Mouse (Mus musculus) testis, adult 2 months (tissue): Measurements from ENCODE around the gene Rbsn. TPM values are rescaled to one million over a fixed set of nuclear protein-coding genes. Genes with fewer than 3 reads are reported as not detected.

Experiments
- H3K27ac ChIP-seq: fragments of 200-500 bp; 2 replicates; pipeline ENCODE4 v1.5.1; 2012; ENCODE audit warnings: low read depth, low read length; ENCODE audit not compliant: control insufficient read depth, insufficient read depth
- H3K27me3 ChIP-seq: fragments of 200-500 bp; 2 replicates; pipeline ENCODE4 v1.6.1; 2012; ENCODE audit warnings: mild to moderate bottlenecking, low read length, moderate library complexity; ENCODE audit not compliant: control insufficient read depth, insufficient read depth
- H3K36me3 ChIP-seq: fragments of 200-500 bp; 2 replicates; pipeline ENCODE4 v1.6.1; 2012; ENCODE audit warnings: mild to moderate bottlenecking, low read length; ENCODE audit not compliant: control insufficient read depth, insufficient read depth
- H3K4me1 ChIP-seq: fragments of 200-500 bp; 2 replicates; pipeline ENCODE4 v1.6.1; 2012; ENCODE audit warnings: low read length; ENCODE audit not compliant: control insufficient read depth, insufficient read depth
- H3K4me3 ChIP-seq: fragments of 200-500 bp; 2 replicates; pipeline ENCODE4 v1.5.1; 2012; ENCODE audit warnings: low read depth, mild to moderate bottlenecking, low read length, moderate library complexity, mixed read lengths; ENCODE audit not compliant: control insufficient read depth
- CTCF ChIP-seq: fragments of 200-500 bp; IDR thresholded peaks from 2 replicates; pipeline ENCODE4 v1.5.1; 2012; ENCODE audit warnings: low read depth, mild to moderate bottlenecking, inconsistent platforms, low read length, moderate library complexity; ENCODE audit not compliant: control insufficient read depth, insufficient read depth, insufficient replicate concordance
- POLR2A ChIP-seq: fragments of 200-500 bp; IDR thresholded peaks from 2 replicates; pipeline ENCODE4 v1.6.1; 2012; ENCODE audit warnings: low read depth, mild to moderate bottlenecking, inconsistent platforms, low read length, moderate library complexity; ENCODE audit not compliant: control insufficient read depth
- polyA plus RNA-seq: library from polyadenylated mRNA; depleted of rRNA; stranded (reverse); fragments of >200 nt; gene quantifications from 2 replicates; pipeline ENCODE4 v1.2.3, GENCODE M21; 2012

Rbsn gene
- polyA plus RNA-seq, 1 experiment = 5.8 TPM

GRCm38 (mm10) chr6:92241178-92241906 lies 26.6 kb upstream of the Rbsn start:
- H3K4me1 ChIP-seq = peaks cover 11% of the 10 kb centered on the region
- no peak for TF ChIP-seq CTCF
- no peak for TF ChIP-seq POLR2A

DNA sequence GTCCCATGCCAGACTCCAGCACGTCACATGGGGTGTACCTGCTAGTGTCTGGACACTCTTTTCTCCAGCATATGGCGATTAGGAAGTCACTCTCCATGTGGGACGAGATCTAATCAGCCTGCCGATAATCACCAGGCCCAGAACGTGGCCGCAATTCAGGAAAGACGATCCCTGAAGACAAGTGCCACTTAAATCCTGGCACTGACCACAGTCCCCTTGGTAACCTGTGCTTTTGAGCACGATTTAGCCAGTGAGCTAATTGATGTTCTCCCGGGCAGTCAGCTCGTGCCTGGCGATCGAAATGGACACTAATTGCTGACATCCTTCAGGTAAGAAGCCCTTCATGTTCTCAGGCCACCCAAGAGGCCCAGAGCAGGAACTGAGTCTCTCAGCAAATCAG lies 20.3 kb upstream of the Rbsn start:
- no peaks in the 10 kb centered on the region for H3K36me3 ChIP-seq
- H3K27ac ChIP-seq = no peak overlapping the region
- no peak overlapping the region for H3K4me3 ChIP-seq
- no peaks in the 10 kb centered on the region for H3K4me1 ChIP-seq
- no peaks in the 10 kb centered on the region for H3K27me3 ChIP-seq
- TF ChIP-seq CTCF = no peak
- no peak for TF ChIP-seq POLR2A

More at GRCm38 (mm10) chr6:92241178-92241906, 26.6 kb upstream of the Rbsn start:
- no peak overlapping the region for H3K27ac ChIP-seq
- no peak overlapping the region for H3K4me3 ChIP-seq
- no peaks in the 10 kb centered on the region for H3K36me3 ChIP-seq
- H3K27me3 ChIP-seq = no peaks in the 10 kb centered on the region

DNA sequence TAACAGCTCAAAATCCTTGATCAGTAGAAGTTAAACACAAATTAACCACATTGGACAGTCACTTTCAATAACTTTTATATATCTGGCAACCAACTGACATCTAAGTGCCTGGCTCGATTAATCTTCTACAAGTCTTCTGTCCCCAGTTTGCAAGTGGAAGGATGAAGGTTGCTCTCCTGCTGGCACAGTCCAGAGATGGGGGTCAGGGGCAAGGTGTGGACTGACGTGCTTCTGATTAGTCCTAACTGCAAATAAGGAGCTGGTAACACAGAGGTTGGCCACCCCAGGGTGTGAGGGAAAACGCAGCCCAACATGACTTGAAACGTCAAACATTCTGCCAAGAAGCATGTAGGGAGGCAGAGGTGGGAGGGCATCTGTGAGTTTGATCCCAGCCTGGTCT lies 17.0 kb upstream of the Rbsn start:
- no peak overlapping the region for H3K27ac ChIP-seq
- H3K36me3 ChIP-seq = no peaks in the 10 kb centered on the region
- H3K27me3 ChIP-seq = no peaks in the 10 kb centered on the region
- no peak overlapping the region for H3K4me3 ChIP-seq
- no peaks in the 10 kb centered on the region for H3K4me1 ChIP-seq
- TF ChIP-seq CTCF (no peak), POLR2A (no peak)

DNA sequence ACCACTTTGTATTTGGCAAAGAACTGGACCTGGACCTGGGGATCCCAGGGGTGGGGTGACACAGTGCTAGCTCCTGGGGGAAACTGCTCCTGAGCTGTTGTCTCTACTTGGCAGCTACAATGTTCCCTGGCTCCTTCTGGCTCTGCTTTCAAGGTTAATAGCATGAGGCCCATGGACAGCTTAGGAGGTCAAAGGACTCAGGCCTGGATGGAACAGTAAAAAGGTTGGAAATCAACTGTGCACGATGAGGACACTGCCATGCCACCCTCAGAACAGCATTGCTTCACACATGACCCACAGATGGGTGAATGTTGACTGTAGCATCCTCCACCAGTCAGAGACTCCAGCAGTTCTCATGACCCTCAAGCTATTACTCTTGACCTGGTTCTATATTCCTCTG lies 16.6 kb upstream of the Rbsn start:
- no peak overlapping the region for H3K27ac ChIP-seq
- H3K4me1 ChIP-seq = no peaks in the 10 kb centered on the region
- no peaks in the 10 kb centered on the region for H3K36me3 ChIP-seq
- H3K4me3 ChIP-seq = no peak overlapping the region
- TF ChIP-seq CTCF (no peak), POLR2A (no peak)
- H3K27me3 ChIP-seq = no peaks in the 10 kb centered on the region

GRCm38 (mm10) chr6:92229586-92229985 lies 14.9 kb upstream of the Rbsn start:
- TF ChIP-seq POLR2A (no peak), CTCF (no peak)
- H3K4me3 ChIP-seq = no peak overlapping the region; the same call in none of the 2 replicates
- no peak overlapping the region for H3K27ac ChIP-seq
- H3K36me3 ChIP-seq = no peaks in the 10 kb centered on the region
- H3K27me3 ChIP-seq = no peaks in the 10 kb centered on the region
- H3K4me1 ChIP-seq = no peaks in the 10 kb centered on the region

DNA sequence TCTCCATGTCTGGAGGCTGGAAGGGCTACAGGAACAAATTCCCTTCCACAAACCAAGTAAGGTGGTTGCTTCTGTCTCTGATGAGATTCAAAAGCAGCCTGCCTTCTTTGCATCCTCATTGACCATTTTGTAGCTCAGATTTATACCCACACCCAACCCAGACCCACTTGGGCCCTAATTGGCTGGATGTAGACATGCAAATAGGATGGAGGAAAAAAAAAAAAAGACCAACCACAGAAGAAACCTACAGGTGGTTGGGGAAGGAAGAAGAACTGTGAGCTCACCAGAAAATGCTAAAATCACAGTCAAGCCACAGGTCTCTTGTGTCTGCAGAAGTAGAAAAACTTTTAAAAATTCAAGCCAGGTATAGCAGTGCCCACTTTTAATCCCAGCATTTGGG lies 14.4 kb upstream of the Rbsn start:
- no peak overlapping the region for H3K4me3 ChIP-seq
- no peaks in the 10 kb centered on the region for H3K4me1 ChIP-seq
- H3K27me3 ChIP-seq = no peaks in the 10 kb centered on the region
- no peak for TF ChIP-seq POLR2A
- no peak for TF ChIP-seq CTCF
- H3K36me3 ChIP-seq = no peaks in the 10 kb centered on the region
- H3K27ac ChIP-seq = no peak overlapping the region

DNA sequence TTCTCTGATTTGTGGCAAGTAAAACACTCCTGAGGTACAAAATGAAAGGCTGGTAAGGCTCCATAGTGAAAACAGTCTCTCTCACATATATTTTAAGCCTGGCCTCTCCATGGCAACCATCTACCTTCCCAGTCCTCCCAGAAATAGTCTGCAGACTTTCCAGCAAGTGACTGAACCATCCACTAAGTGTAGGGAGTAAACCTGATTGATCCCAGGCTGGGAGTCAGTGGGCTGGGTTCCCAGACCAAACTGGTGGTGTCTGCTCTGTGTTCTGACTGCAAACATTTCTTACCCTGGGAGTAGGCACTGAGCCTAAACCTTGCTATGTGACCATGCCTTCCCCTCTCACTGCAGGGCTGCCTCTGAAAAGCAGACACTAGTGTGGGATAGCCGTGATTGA lies 10.3 kb upstream of the Rbsn start:
- no peak overlapping the region for H3K27ac ChIP-seq
- H3K4me3 ChIP-seq = no peak overlapping the region
- H3K4me1 ChIP-seq = no peaks in the 10 kb centered on the region
- TF ChIP-seq POLR2A (no peak), CTCF (no peak)
- H3K36me3 ChIP-seq = no peaks in the 10 kb centered on the region
- no peaks in the 10 kb centered on the region for H3K27me3 ChIP-seq
